In genomic region chr15:79002036-79002435, GRCm38 (mm10) we compare ENCODE assay signal across 12 mouse cellular contexts. TPM values are rescaled to one million over a fixed set of nuclear protein-coding genes. Genes with fewer than 3 reads are reported as not detected.
DNase-seq lines count a peak whose midpoint lies in the region; ATAC-seq lines count a peak whose summit lies in the region.
"Had no signal": no experiment of that assay in that cellular context is flagged by ENCODE, and none has a peak within 500 bp of the region (broad histone marks: within the 10 kb centered on the region; RNA-seq: fewer than 3 reads in every experiment).

No protein-coding gene starts in this region.

- H3K36me3 ChIP-seq in forebrain, embryonic 12.5 days (replicated peaks) = peaks cover 76% of the 10 kb centered on the region

- no peak overlapping the region for H3K4me3 ChIP-seq in forebrain, embryonic 12.5 days (replicated peaks)

- ATAC-seq in granulocyte monocyte progenitor cell, adult 5-6 weeks (replicated peaks; ENCODE audit: poor library complexity, severe bottlenecking) = no peak
- no peak for ATAC-seq in forebrain, embryonic 12.5 days (ENCODE audit: low FRiP score)

- H3K4me1 ChIP-seq in forebrain, embryonic 12.5 days = no peaks in the 10 kb centered on the region

- H3K4me2 ChIP-seq in forebrain, embryonic 12.5 days = no peak overlapping the region

- DNase-seq in cerebellum, adult 11 months = peak; percentile 63
- DNase-seq in cerebellum, postnatal 4 days (ENCODE audit: low spot score in 2 of 2) = no peak
- peak; percentile 46 for DNase-seq in MN1 (ENCODE audit: low spot score)
- peak; percentile 53 to 54 for DNase-seq in cerebellum, postnatal 14 days
- peak; percentile 56 to 78 for DNase-seq in lung, adult 18-20 months
- DNase-seq in thymus, postnatal 14 days = no peak
- DNase-seq: right cerebral cortex, postnatal 25 days had no signal

- no peaks in the 10 kb centered on the region for H3K9me3 ChIP-seq in forebrain, embryonic 12.5 days

- H3K27me3 ChIP-seq in forebrain, embryonic 12.5 days = no peaks in the 10 kb centered on the region

- WGBS in forebrain, embryonic 12.5 days = 55% methylated on average over 19 of the region's 19 CpGs

- no peak overlapping the region for H3K9ac ChIP-seq in forebrain, embryonic 12.5 days
- H3K9ac ChIP-seq: liver, embryonic 14.5 days had no signal

- no peak overlapping the region for H3K27ac ChIP-seq in forebrain, embryonic 12.5 days
- H3K27ac ChIP-seq: liver, embryonic 14.5 days had no signal

RNA-seq across cellular contexts. Expression of gene H1f0, which starts 26.2 kb away (rescaled TPM):
- 10.6 and 17.0 TPM in 2 replicates for total RNA-seq in granulocyte monocyte progenitor cell, adult 5-6 weeks (2014; fragmentation: Nextera tagmentation)
- 19.6 and 24.4 TPM in 2 replicates for total RNA-seq in granulocyte monocyte progenitor cell, adult 5-6 weeks (2017)
- polyA plus RNA-seq in forebrain, embryonic 12.5 days (2016; fragmentation: Nextera tagmentation; extraction: Ambion mirVana) = 638 and 696 TPM in 2 replicates

RNA-seq across cellular contexts. Expression of gene Galr3, which starts 39.6 kb away (rescaled TPM):
- total RNA-seq in granulocyte monocyte progenitor cell, adult 5-6 weeks (2014; fragmentation: Nextera tagmentation) = 0.73 TPM in 1 of 2 replicates, not detected in the other
- 0.65 and 2.1 TPM in 2 replicates for total RNA-seq in granulocyte monocyte progenitor cell, adult 5-6 weeks (2017)
- polyA plus RNA-seq in forebrain, embryonic 12.5 days (2016; fragmentation: Nextera tagmentation; extraction: Ambion mirVana) = not detected in 2 replicates
- total RNA-seq: gastrocnemius, postnatal 4 days had no signal
- polyA plus RNA-seq: embryonic facial prominence, embryonic 11.5 days had no signal

RNA-seq across cellular contexts. Expression of gene Triobp, which starts 54.5 kb away (rescaled TPM):
- 44.7 and 55.4 TPM in 2 replicates for total RNA-seq in granulocyte monocyte progenitor cell, adult 5-6 weeks (2014; fragmentation: Nextera tagmentation)
- 20.6 and 32.3 TPM in 2 replicates for total RNA-seq in granulocyte monocyte progenitor cell, adult 5-6 weeks (2017)
- polyA plus RNA-seq in forebrain, embryonic 12.5 days (2016; fragmentation: Nextera tagmentation; extraction: Ambion mirVana) = 40.4 and 46.9 TPM in 2 replicates

Comparison
In these comparisons a context has a peak if more than half of its experiments do, and no peak if none do; other contexts are left out.
1. DNase-seq: peak in cerebellum, adult 11 months (single experiment), MN1 (single experiment), cerebellum, postnatal 14 days (2 of 2) and lung, adult 18-20 months (2 of 2); none in cerebellum, postnatal 4 days (0 of 2) and thymus, postnatal 14 days (single experiment).